Mouse (Mus musculus) CD8-positive naive resting alpha-beta T cell, adult 2 months (primary cell): ENCODE results near the gene Adcyap1r1.

Source experiments
- DNase-seq, 2 experiments: peaks; one replicate each; pipeline ENCODE4 v3.0.0; 2022; ENCODE audit warnings: low read depth in 2 of 2, low spot score in 2 of 2

Adcyap1r1 gene

GRCm38 (mm10) chr6:55448976-55449678 is 2.7 kb upstream of the Adcyap1r1 start:
- no peak for DNase-seq

DNA sequence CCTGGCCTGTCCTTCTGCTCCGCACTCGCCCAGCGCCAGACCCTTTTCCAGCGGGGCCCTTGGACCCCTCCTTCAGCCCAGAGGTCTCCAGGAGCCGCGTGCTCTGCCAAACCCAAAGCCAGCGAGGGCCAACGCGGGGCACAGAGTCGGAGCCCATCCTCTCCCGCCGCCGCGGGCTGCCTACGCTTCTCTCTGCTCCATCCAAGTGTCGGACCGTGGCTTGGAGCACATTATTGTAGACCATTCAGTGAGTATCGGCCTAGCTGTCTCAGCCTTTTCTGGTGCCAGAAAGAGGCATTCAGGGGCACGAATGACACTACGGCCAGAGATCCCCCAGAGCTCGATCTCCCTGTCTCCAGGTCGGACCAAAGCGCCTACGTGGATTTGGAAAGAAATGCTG is 603 bp downstream of the Adcyap1r1 start:
- no peak for DNase-seq

- no peak for DNase-seq
Measured at GRCm38 (mm10) chr6:55453548-55453947, 1.8 kb downstream of the Adcyap1r1 start.

GRCm38 (mm10) chr6:55455641-55456040 is 3.9 kb downstream of the Adcyap1r1 start:
- no peak for DNase-seq

- no peak for DNase-seq
Measured at GRCm38 (mm10) chr6:55457727-55458126, 5.9 kb downstream of the Adcyap1r1 start.

DNA sequence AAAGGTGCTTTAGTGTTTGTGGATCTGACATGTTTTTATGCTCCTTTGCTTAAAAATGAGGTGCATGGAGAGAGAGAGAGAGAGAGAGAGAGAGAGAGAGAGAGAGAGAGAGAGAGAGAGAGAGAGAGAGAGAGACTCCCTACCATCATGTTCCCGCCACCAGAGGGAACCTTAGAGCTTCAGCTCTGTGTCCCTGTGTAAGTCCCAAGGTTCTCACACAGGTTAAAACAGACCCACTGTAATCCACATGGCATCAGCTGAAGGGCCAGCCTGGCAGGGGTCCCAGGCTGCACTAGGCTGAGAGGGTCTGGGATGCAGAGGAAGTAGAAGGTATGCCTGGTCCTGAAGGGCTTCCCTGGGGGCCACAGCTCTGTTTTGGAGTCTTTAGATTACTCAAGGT is 6.4 kb downstream of the Adcyap1r1 start:
- DNase-seq = no peak

GRCm38 (mm10) chr6:55459545-55460397 is 8.0 kb downstream of the Adcyap1r1 start:
- DNase-seq = no peak

- DNase-seq = no peak
Measured at GRCm38 (mm10) chr6:55461141-55461540, 9.4 kb downstream of the Adcyap1r1 start.

DNA sequence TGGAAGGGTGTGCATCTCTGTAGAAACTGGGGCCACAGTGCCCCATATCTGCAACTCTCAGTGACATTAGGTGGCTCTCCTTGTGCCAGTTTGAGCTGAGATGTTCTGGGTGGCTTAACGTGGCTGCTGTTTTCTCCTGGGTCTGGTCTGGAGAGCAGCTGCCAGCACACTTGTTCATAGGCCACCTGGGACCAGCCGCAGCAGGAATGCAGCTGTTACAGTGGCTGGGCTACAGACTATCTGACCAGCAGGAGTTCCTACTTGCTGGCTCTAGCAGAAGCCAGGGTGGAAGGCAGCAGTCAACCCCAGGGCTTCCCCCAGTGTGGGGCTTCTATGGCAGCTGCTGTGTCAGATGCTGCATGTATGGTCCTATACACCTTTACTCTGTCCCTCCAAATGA is 9.9 kb downstream of the Adcyap1r1 start:
- DNase-seq = no peak

DNA sequence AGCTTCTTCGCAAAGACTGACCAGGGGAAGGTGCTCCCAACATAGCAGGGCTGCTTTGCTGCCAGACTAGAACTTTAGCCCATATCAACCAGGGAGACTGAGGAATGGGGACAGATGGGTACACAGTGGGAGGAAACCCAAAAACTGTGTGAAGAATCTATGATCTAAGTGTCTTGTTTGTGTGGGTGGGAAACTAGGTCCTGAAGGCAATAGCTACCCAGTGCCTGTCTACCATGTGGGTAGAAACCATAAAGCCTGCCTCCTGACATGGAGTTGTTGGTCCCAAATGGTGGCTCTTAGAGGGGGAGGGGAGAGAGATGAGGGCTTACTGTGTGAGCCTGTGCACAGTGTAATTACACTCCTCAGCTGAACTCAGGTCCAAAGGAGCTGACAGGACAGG is 10.6 kb downstream of the Adcyap1r1 start:
- no peak for DNase-seq

DNA sequence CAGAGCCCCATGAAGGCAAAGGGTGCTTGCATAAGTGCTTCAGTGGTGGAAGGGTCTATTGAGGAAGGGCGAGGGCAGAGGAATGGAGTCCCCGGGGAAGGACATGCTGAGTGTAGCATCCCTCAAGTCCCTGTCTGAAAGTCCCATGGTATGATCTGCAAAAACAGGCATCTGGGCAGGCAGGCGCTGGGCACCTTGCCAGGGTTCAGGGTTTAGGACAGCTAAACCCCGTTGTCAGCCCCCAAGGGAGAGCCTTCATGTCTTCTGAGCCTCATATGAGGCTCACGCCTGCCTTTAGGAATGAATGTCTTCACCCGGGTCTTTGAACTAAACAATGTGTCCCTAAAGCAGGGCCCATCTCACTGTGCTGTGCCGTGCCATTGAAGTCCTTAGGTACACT is 12.2 kb downstream of the Adcyap1r1 start:
- no peak for DNase-seq

- DNase-seq = no peak
Measured at GRCm38 (mm10) chr6:55465311-55465710, 13.5 kb downstream of the Adcyap1r1 start.

DNA sequence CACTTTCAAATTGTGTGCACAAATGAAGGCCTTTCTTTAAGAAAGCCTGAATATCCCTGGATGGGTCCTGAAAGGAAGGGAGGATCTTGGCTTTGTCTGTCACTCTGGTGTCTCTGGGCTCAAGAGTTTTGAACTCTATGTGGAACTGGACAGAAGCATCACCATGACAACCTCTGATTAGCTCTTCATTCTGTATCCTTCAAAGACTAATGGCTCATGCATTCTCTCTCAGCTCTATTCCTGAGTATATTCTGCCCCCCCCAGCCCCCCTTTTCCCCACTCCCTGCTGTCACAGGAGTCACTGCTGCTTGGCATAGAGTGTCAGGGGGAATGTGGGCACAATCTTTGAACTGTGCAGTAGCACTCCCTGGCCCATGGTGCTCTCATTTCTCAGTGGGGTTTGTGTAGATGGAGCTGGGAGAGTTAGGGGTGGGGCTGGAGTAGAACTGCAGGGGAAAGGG is 14.6 kb downstream of the Adcyap1r1 start:
- no peak for DNase-seq

DNA sequence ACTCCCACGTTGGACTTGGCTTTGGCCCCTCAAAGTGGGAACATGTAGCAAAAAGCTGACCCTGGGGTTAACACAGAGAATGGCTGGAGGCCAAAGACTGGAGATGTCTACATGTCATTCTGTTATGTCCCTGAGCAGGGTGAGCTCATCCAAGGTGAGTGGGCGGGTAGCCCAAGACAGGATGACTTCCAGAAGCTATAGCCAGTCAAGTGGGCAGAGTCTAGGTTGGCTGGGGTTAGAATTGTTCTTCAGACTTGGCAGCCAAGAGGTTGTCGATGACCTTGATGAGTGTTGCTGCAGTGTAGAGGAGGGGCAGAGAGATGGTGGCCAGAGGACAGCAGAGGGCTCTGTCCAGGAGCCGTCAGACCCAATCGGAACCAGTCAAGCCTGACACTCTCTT is 18.9 kb downstream of the Adcyap1r1 start:
- no peak for DNase-seq

DNA sequence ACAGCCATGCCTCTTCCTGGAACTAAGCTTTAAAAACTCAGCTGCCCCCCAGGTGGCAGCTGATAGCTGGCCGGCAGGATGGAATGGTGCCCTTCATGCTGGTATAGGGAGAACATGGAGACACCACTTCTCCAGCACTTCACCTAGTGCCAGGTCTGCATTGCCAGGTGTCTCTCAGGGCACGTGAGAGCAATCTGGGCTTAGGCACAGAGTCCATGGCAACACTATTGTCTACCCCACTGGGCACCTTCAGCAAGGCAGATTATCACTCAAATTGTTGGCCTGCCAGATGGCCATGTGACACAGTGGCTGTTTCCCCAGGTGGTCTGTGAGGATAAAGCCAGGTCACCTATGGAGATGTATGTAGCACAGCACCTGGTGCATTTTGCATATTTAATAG is 20.6 kb downstream of the Adcyap1r1 start:
- DNase-seq = no peak

DNA sequence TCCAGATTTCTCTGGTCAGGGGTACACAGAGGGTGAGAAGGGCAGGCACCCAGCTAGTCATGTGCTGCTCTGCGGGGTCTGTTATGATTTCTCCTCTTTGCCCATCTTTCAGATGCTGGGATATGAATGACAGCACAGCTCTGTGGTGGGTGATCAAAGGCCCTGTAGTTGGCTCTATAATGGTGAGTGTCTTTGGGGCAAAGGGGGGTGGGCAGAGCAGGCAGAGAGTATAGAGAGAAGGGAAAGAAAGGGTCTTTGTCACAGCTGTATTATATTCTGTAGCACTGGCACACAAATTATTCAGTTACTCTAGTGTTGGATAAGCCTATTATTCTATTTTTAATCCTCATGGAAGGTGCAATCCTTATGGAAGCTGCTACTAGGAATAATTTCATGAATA is 29.2 kb downstream of the Adcyap1r1 start:
- no peak for DNase-seq

- no peak for DNase-seq
Measured at GRCm38 (mm10) chr6:55482471-55482870, 30.7 kb downstream of the Adcyap1r1 start.

- no peak for DNase-seq
Measured at GRCm38 (mm10) chr6:55483360-55483759, 31.6 kb downstream of the Adcyap1r1 start.

DNA sequence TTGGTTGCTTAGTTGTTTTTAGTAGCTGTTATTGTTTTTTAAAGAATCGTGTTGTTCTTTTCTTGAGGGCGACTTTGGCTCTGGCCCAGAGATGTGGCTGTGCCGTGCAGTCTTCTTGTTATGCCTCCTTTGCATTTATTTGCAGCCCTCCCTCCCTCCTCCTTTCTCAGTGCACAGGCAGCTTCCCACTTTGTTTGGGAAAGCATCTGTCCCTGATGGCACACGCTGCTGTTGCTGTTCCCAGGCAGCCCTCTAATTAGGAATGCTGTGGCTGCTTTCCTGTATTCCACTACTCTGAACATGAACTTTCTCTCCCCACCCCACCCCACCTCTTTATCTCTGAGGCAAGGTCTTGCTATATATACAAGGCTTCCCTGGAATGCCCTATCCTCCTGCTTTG is 32.4 kb downstream of the Adcyap1r1 start:
- DNase-seq = no peak

- DNase-seq = no peak
Measured at GRCm38 (mm10) chr6:55485216-55485615, 33.4 kb downstream of the Adcyap1r1 start.

- no peak for DNase-seq
Measured at GRCm38 (mm10) chr6:55487726-55488125, 35.9 kb downstream of the Adcyap1r1 start.

DNA sequence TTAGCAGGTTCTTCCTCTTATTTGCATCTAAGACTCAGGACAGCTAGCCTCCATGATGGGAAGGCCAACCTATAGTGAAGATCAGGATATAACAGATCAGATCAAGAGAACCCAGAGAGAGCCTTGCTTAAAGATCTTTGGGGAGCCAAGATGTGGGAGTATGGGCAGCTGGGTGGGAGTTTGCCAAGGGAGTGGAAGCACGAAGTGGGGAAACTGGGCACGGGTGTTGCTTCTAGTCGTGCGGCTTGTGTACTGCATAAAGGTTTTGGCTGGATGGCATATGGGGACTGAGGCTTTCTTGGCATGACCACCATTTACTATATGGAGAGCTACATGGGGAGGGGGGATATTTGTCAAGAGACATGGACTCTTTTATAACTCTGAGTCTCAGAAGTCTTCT is 44.4 kb downstream of the Adcyap1r1 start:
- no peak for DNase-seq
